In genomic region chr10:120418738-120419523, GRCm38 (mm10) we compare ENCODE assay signal across 11 mouse cellular contexts. TPM values are rescaled to one million over a fixed set of nuclear protein-coding genes. Genes with fewer than 3 reads are reported as not detected.
DNase-seq lines count a peak whose midpoint lies in the region; ATAC-seq and TF ChIP-seq lines count a peak whose summit lies in the region.
"Had no signal": no experiment of that assay in that cellular context is flagged by ENCODE, and none has a peak within 500 bp of the region (broad histone marks: within the 10 kb centered on the region; RNA-seq: fewer than 3 reads in every experiment).

No protein-coding gene starts in this region.

- peak overlapping the region; percentile 47; the same call in 1 of the 2 replicates for H3K4me2 ChIP-seq in kidney, embryonic 15.5 days
- H3K4me2 ChIP-seq in embryonic facial prominence, embryonic 13.5 days, result no peak overlapping the region
- no peak overlapping the region for H3K4me2 ChIP-seq in hindbrain, embryonic 12.5 days (replicated peaks)
- no peak overlapping the region for H3K4me2 ChIP-seq in neural tube, embryonic 12.5 days (replicated peaks)
- H3K4me2 ChIP-seq: heart, embryonic 15.5 days had no signal

- WGBS in kidney, embryonic 15.5 days, result 25% methylated on average over 16 of the region's 16 CpGs
- 40% methylated on average over 16 of the region's 16 CpGs for WGBS in embryonic facial prominence, embryonic 13.5 days
- 61% methylated on average over 16 of the region's 16 CpGs for WGBS in hindbrain, embryonic 12.5 days
- WGBS in neural tube, embryonic 12.5 days, result 21% methylated on average over 16 of the region's 16 CpGs

- no peak overlapping the region for H3K4me3 ChIP-seq in kidney, embryonic 15.5 days (replicated peaks)
- H3K4me3 ChIP-seq in embryonic facial prominence, embryonic 13.5 days, result no peak overlapping the region
- no peak overlapping the region for H3K4me3 ChIP-seq in hindbrain, embryonic 12.5 days
- no peak overlapping the region for H3K4me3 ChIP-seq in neural tube, embryonic 12.5 days
- no peak overlapping the region for H3K4me3 ChIP-seq in gastrocnemius, adult 2 months
- H3K4me3 ChIP-seq: heart, embryonic 15.5 days; left cerebral cortex, adult 2 months had no signal

- peaks cover 20% of the 10 kb centered on the region for H3K36me3 ChIP-seq in kidney, embryonic 15.5 days
- peaks cover 20% of the 10 kb centered on the region for H3K36me3 ChIP-seq in embryonic facial prominence, embryonic 13.5 days
- H3K36me3 ChIP-seq in hindbrain, embryonic 12.5 days, result no peaks in the 10 kb centered on the region
- H3K36me3 ChIP-seq in neural tube, embryonic 12.5 days, result no peaks in the 10 kb centered on the region
- H3K36me3 ChIP-seq: heart, embryonic 15.5 days had no signal

- H3K9ac ChIP-seq in kidney, embryonic 15.5 days, result no peak overlapping the region
- H3K9ac ChIP-seq in embryonic facial prominence, embryonic 13.5 days, result no peak overlapping the region
- no peak overlapping the region for H3K9ac ChIP-seq in hindbrain, embryonic 12.5 days
- no peak overlapping the region for H3K9ac ChIP-seq in neural tube, embryonic 12.5 days
- H3K9ac ChIP-seq: heart, embryonic 15.5 days had no signal

- no peak for ATAC-seq in kidney, embryonic 15.5 days (replicated peaks; ENCODE audit: low FRiP score)
- no peak for ATAC-seq in embryonic facial prominence, embryonic 13.5 days (ENCODE audit: insufficient number of reproducible peaks, insufficient read depth, low FRiP score, low TSS enrichment, low read depth)
- ATAC-seq in hindbrain, embryonic 12.5 days (ENCODE audit: low FRiP score), result no peak
- ATAC-seq in neural tube, embryonic 12.5 days (ENCODE audit: low FRiP score, low read depth), result no peak
- no peak for ATAC-seq in activated CD4-positive, CD25-positive, alpha-beta regulatory T cell, adult 4 months

- no peak for DNase-seq in kidney, adult 9 months
- DNase-seq in gastrocnemius, adult 2 months, result no peak
- DNase-seq: cerebellum, adult 11 months; kidney, postnatal 10 days had no signal

- H3K27ac ChIP-seq in kidney, embryonic 15.5 days, result peak overlapping the region; percentile 95
- H3K27ac ChIP-seq in embryonic facial prominence, embryonic 13.5 days, result peak overlapping the region; percentile 48; the same call in 1 of the 2 replicates
- H3K27ac ChIP-seq in hindbrain, embryonic 12.5 days, result peak overlapping the region; percentile 86
- peak overlapping the region; percentile 23 for H3K27ac ChIP-seq in neural tube, embryonic 12.5 days
- no peak overlapping the region for H3K27ac ChIP-seq in gastrocnemius, adult 2 months
- H3K27ac ChIP-seq: heart, embryonic 15.5 days; left cerebral cortex, adult 2 months had no signal

- intact Hi-C loops in gastrocnemius, adult 2 months (cut with DNase I), result no loop called here

- H3K27me3 ChIP-seq in kidney, embryonic 15.5 days, result no peaks in the 10 kb centered on the region
- H3K27me3 ChIP-seq in embryonic facial prominence, embryonic 13.5 days, result no peaks in the 10 kb centered on the region
- no peaks in the 10 kb centered on the region for H3K27me3 ChIP-seq in hindbrain, embryonic 12.5 days
- no peaks in the 10 kb centered on the region for H3K27me3 ChIP-seq in neural tube, embryonic 12.5 days (replicated peaks)
- H3K27me3 ChIP-seq: heart, embryonic 15.5 days had no signal

- no peak for TF ChIP-seq CTCF in gastrocnemius, adult 2 months (IDR thresholded peaks at IDR 0.05)

- peaks cover 93% of the 10 kb centered on the region for H3K4me1 ChIP-seq in kidney, embryonic 15.5 days
- H3K4me1 ChIP-seq in embryonic facial prominence, embryonic 13.5 days, result peaks cover 73% of the 10 kb centered on the region
- peaks cover 53% of the 10 kb centered on the region for H3K4me1 ChIP-seq in hindbrain, embryonic 12.5 days
- peaks cover 72% of the 10 kb centered on the region for H3K4me1 ChIP-seq in neural tube, embryonic 12.5 days

- H3K9me3 ChIP-seq in kidney, embryonic 15.5 days (replicated peaks), result no peaks in the 10 kb centered on the region
- H3K9me3 ChIP-seq in embryonic facial prominence, embryonic 13.5 days, result no peaks in the 10 kb centered on the region
- no peaks in the 10 kb centered on the region for H3K9me3 ChIP-seq in hindbrain, embryonic 12.5 days (replicated peaks)
- no peaks in the 10 kb centered on the region for H3K9me3 ChIP-seq in neural tube, embryonic 12.5 days
- H3K9me3 ChIP-seq: heart, embryonic 15.5 days had no signal

RNA-seq across cellular contexts. Expression of gene Hmga2, which starts 57.3 kb away (rescaled TPM):
- polyA plus RNA-seq in kidney, embryonic 15.5 days (2015; fragmentation: Nextera tagmentation; extraction: Ambion mirVana), result 28.3 and 30.3 TPM in 2 replicates
- 59.2 and 64.9 TPM in 2 replicates for polyA plus RNA-seq in embryonic facial prominence, embryonic 13.5 days (2015; fragmentation: Nextera tagmentation; extraction: Ambion mirVana)
- 26.5 and 33.6 TPM in 2 replicates for polyA plus RNA-seq in hindbrain, embryonic 12.5 days (2016; fragmentation: Nextera tagmentation; extraction: Ambion mirVana)
- polyA plus RNA-seq in neural tube, embryonic 12.5 days (2016; fragmentation: Nextera tagmentation; extraction: Ambion mirVana), result 24.7 and 29.9 TPM in 2 replicates
- total RNA-seq in gastrocnemius, adult 2 months (2021), result under 1 TPM in 1 of 2 experiments, not detected in 1; 0.10 TPM
- polyA plus RNA-seq in activated CD4-positive, CD25-positive, alpha-beta regulatory T cell, adult 4 months (2017; shearing (Covaris generic)), result under 1 TPM in 1 of 2 experiments, not detected in 1; 0.26 TPM

Comparison
In these comparisons a context has a peak if more than half of its experiments do, and no peak if none do; other contexts are left out.
1. RNA of gene Hmga2, which starts 57.3 kb away (polyA plus RNA-seq): 59.2 to 64.9 TPM in embryonic facial prominence, embryonic 13.5 days, 28.3 to 30.3 TPM in kidney, embryonic 15.5 days, 26.5 to 33.6 TPM in hindbrain, embryonic 12.5 days and 24.7 to 29.9 TPM in neural tube, embryonic 12.5 days; 0.26 TPM in activated CD4-positive, CD25-positive, alpha-beta regulatory T cell, adult 4 months; every median in the first group is over 10 times any median in the second.